Mouse (Mus musculus) brain, embryonic 14.5 days (tissue): Measurements from ENCODE around the gene Egfl8.

Experiments used
- CTCF ChIP-seq: fragments of 200-500 bp; IDR thresholded peaks from 2 replicates; pipeline ENCODE4 v1.5.1; 2012; ENCODE audit warnings: inconsistent platforms, mild to moderate bottlenecking, moderate library complexity, borderline replicate concordance; ENCODE audit not compliant: insufficient read depth, insufficient read length; ENCODE audit errors: extremely low read depth
- POLR2A ChIP-seq: fragments of 200-500 bp; IDR thresholded peaks from 2 replicates; pipeline ENCODE4 v1.6.1; 2012; ENCODE audit warnings: mild to moderate bottlenecking, inconsistent platforms, borderline replicate concordance; ENCODE audit not compliant: poor library complexity, insufficient read depth, insufficient read length, severe bottlenecking; ENCODE audit errors: extremely low read depth

DNA sequence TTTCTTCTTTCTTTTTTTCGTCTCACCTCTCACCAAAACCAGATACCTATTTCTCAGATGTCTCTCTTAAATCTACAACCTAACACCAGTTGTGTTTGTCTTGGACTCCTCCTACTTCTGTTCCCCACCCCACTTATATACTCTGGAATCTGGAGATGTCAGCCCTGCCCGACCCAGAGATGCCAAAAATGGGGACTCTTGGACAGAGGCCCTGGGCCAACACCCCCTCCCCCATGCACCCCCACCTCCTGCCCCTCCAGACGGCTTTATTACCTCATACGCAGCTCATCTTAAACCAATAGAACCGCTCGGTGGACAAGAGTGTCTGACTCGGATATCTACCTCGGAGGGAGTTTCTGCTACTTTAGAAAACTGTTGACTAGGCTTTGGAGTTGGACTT is 19.7 kb downstream of the Egfl8 start:
- TF ChIP-seq CTCF (no peak), POLR2A (no peak)
